Mouse (Mus musculus) neural tube, embryonic 13.5 days (tissue): Measurements from ENCODE around the gene Col15a1. TPM values are rescaled to one million over a fixed set of nuclear protein-coding genes. Genes with fewer than 3 reads are reported as not detected.

ENCODE experiments used
- ATAC-seq: fragments of 200-750 bp; cut with Nextera tagmentation; 2 replicates; pipeline ENCODE4 v1.8.0; 2017; ENCODE audit warnings: low read depth, mild to moderate bottlenecking, moderate TSS enrichment, moderate library complexity
- H3K27ac ChIP-seq: fragments of 300-500 bp; sonication (generic); replicated peaks from 2 replicates; pipeline ENCODE4 v1.5.1; 2015; ENCODE audit warnings: moderate library complexity, mild to moderate bottlenecking, inconsistent platforms
- H3K27me3 ChIP-seq: fragments of 300-500 bp; sonication (generic); 2 replicates; pipeline ENCODE4 v1.6.1; 2015; ENCODE audit warnings: mild to moderate bottlenecking, inconsistent platforms
- H3K36me3 ChIP-seq: fragments of 300-500 bp; sonication (generic); 2 replicates; pipeline ENCODE4 v1.6.1; 2015; ENCODE audit warnings: mild to moderate bottlenecking, inconsistent platforms
- H3K4me1 ChIP-seq: fragments of 300-500 bp; sonication (generic); replicated peaks from 2 replicates; pipeline ENCODE4 v1.6.1; 2015; ENCODE audit warnings: inconsistent platforms
- H3K4me2 ChIP-seq: fragments of 300-500 bp; sonication (generic); 2 replicates; pipeline ENCODE4 v1.6.1; 2015; ENCODE audit warnings: inconsistent platforms, mild to moderate bottlenecking, moderate library complexity
- H3K4me3 ChIP-seq: fragments of 300-500 bp; sonication (generic); 2 replicates; pipeline ENCODE4 v1.5.1; 2015; ENCODE audit warnings: mild to moderate bottlenecking, inconsistent platforms
- H3K9ac ChIP-seq: fragments of 300-500 bp; sonication (generic); 2 replicates; pipeline ENCODE4 v1.6.1; 2015; ENCODE audit warnings: moderate library complexity, mild to moderate bottlenecking, inconsistent platforms
- H3K9me3 ChIP-seq: fragments of 300-500 bp; sonication (generic); 2 replicates; pipeline ENCODE4 v1.6.1; 2016; ENCODE audit warnings: inconsistent platforms
- WGBS: fragments of 180-500 bp; shearing (Covaris S2); methylation state at CpG from one replicate; pipeline ENCODE4 v1.1.7; 2015; 5-methylcytosine and 5-hydroxymethylcytosine counted together
- polyA plus RNA-seq: library from polyadenylated mRNA; unstranded; fragments of >200 nt; fragmentation: Nextera tagmentation; extraction: Ambion mirVana; gene quantifications from 2 replicates; pipeline ENCODE4 v1.2.1, GENCODE M21; 2015

Gene Col15a1
- polyA plus RNA-seq, 1 experiment from 2014 or later: 5.2 TPM

DNA sequence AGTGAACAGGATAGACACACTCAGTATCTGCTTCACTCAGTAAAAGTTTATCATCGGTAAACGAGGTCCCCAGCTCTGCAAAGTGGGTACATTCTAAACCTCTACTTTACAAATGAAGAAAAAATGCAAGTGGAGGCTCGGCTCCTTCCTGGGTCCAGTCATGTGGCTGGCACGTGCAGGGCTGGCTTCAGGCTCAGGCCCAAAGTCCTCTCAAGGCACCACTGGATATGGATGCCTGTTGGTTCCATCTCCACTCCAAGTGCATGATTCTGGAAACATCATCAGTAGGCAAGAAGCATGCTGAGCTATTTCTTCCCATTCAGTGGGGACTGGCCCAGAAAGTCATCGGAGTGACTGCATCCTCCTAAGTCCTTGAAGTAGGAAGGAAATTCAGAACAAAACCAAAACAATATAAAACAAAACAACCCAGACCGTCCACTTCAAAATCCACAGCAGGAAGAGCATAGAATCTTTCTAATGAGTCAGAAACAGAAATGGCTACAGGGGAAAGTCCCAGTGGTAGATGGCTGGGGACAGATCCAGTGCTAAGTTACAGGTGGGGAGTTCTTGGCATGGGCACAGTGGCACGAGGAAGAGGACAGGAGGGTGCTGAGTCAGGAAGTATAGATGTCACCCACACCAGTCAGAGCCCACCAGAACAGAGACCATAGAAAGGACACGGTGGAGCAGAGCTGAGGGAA is 105.9 kb downstream of the Col15a1 start:
- no peak overlapping the region for H3K4me2 ChIP-seq
- WGBS: 90% methylated on average over 8 of the region's 8 CpGs
- no peak for ATAC-seq
- H3K4me3 ChIP-seq: no peak overlapping the region
- H3K4me1 ChIP-seq: 0 out of 2 replicates have a peak, but pooled peaks cover 5% of the 10 kb centered on the region
- no peak overlapping the region for H3K9ac ChIP-seq
- H3K9me3 ChIP-seq: no peaks in the 10 kb centered on the region
- H3K27me3 ChIP-seq: no peaks in the 10 kb centered on the region
- H3K27ac ChIP-seq: no peak overlapping the region
- H3K36me3 ChIP-seq: no peaks in the 10 kb centered on the region

DNA sequence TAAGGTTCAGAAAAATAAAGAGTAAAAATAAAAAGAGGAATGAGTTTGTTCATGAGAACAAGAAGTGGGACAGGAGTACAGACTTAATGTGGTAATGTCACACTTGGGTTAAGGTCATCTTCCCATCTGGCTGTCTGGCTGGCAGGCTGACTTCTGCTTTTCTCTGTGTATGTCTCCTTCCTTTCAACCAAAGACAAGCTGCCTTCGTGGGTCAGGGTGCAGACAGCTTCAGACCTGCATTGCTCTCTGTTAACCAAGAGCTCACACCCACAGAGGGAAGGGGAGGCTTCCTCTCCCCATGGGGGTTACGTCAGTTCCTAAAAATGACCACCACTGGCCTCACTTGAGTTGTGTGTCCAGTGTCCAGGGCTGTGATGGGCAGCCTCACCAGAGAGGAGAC is 107.5 kb downstream of the Col15a1 start:
- ATAC-seq: no peak
- Histone ChIP-seq H3K4me2 (no peak overlapping the region), H3K4me3 (no peak overlapping the region), H3K36me3 (no peaks in the 10 kb centered on the region), H3K4me1 (0 out of 2 replicates have a peak, but pooled peaks cover 5% of the 10 kb centered on the region), H3K27me3 (no peaks in the 10 kb centered on the region), H3K9me3 (no peaks in the 10 kb centered on the region), H3K27ac (no peak overlapping the region), H3K9ac (no peak overlapping the region)
- WGBS: 68% methylated on average over 2 of the region's 2 CpGs

DNA sequence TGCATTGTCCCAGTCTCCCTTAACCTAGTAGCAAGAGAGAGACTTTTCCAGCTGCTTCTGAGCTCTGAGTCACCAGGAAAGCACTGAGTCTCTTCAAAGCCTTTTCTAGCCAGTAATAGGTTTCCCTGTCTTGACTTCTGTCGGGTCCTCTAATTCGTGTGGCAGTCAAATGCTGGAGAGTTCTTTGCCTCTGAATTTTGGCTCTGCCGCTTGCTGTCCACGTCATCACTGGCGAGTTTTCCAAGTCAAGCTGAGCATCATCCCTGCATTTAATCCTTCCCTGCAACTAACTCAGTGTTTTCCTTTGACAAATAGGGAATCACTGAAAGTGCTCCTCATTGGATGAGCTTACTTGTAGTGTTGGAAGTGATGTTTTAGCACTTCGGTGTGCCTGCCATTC is 108.5 kb downstream of the Col15a1 start:
- Histone ChIP-seq H3K9me3 (no peaks in the 10 kb centered on the region), H3K9ac (no peak overlapping the region), H3K36me3 (no peaks in the 10 kb centered on the region), H3K4me2 (no peak overlapping the region), H3K27ac (no peak overlapping the region), H3K27me3 (no peaks in the 10 kb centered on the region), H3K4me3 (no peak overlapping the region), H3K4me1 (0 out of 2 replicates have a peak, but pooled peaks cover 5% of the 10 kb centered on the region)
- ATAC-seq: no peak
- WGBS: 85% methylated on average over 6 of the region's 6 CpGs

GRCm38 (mm10) chr4:47319561-47320321 is 111.8 kb downstream of the Col15a1 start:
- no peak overlapping the region for H3K9ac ChIP-seq
- H3K36me3 ChIP-seq: no peaks in the 10 kb centered on the region
- H3K4me1 ChIP-seq: 0 out of 2 replicates have a peak, but pooled peaks cover 3% of the 10 kb centered on the region
- no peak overlapping the region for H3K4me3 ChIP-seq
- no peak overlapping the region for H3K27ac ChIP-seq
- ATAC-seq: no peak
- H3K9me3 ChIP-seq: no peaks in the 10 kb centered on the region
- 86% methylated on average over 10 of the region's 10 CpGs for WGBS
- no peak overlapping the region for H3K4me2 ChIP-seq
- no peaks in the 10 kb centered on the region for H3K27me3 ChIP-seq

- H3K36me3 ChIP-seq: no peaks in the 10 kb centered on the region
- 82% methylated on average over 3 of the region's 3 CpGs for WGBS
- no peak overlapping the region for H3K27ac ChIP-seq
- H3K4me3 ChIP-seq: no peak overlapping the region
- no peaks in the 10 kb centered on the region for H3K9me3 ChIP-seq
- 0 out of 2 replicates have a peak, but pooled peaks cover 3% of the 10 kb centered on the region for H3K4me1 ChIP-seq
- no peak overlapping the region for H3K9ac ChIP-seq
- no peak overlapping the region for H3K4me2 ChIP-seq
- no peaks in the 10 kb centered on the region for H3K27me3 ChIP-seq
- ATAC-seq: no peak
Observed at GRCm38 (mm10) chr4:47322315-47322714, 114.4 kb downstream of the Col15a1 start.

DNA sequence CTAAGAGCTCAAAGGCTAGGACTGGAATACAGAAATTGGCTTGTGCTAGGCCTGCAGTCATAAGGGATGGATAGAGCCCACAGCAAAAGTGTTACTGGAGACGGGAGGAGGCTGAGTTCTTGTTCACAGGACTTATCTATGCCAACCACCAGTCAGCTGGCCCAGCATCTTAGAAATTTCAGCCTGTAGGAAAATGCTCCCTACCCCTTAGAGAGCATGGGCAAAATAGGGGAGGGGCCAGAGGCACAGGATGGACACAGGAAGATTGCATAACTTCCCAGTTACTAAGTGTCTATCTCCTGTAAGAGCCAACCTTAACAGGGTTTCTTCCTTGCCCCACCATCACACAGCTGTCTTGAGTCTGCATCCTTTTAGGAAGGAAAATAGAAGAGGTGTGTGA is 116.2 kb downstream of the Col15a1 start:
- no peak overlapping the region for H3K27ac ChIP-seq
- H3K27me3 ChIP-seq: no peaks in the 10 kb centered on the region
- WGBS: 45% methylated on average over 1 of the region's 1 CpGs
- no peak overlapping the region for H3K9ac ChIP-seq
- no peak for ATAC-seq
- no peaks in the 10 kb centered on the region for H3K36me3 ChIP-seq
- no peaks in the 10 kb centered on the region for H3K9me3 ChIP-seq
- H3K4me3 ChIP-seq: no peak overlapping the region
- H3K4me1 ChIP-seq: 0 out of 2 replicates have a peak, but pooled peaks cover 3% of the 10 kb centered on the region
- no peak overlapping the region for H3K4me2 ChIP-seq

DNA sequence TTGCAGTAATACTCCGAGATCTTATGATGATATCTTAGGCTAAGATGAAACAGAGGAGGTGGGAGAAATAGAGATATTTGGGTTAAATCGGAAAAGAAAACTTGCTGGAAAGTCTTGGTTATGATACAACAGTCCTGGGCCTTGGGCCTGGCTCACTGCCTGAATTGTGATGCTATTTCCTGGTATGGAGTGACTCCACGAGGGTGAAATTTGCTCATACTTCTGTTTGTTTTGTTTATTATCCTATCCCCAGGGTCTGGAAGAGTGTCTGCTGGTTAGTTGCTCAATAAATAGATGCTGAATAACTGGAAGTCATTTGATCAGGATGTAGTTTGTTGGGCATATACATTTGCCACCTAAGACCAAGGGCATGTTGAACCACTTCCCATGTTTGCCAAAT is 119.8 kb downstream of the Col15a1 start:
- Histone ChIP-seq H3K4me1 (0 out of 2 replicates have a peak, but pooled peaks cover 3% of the 10 kb centered on the region), H3K4me2 (no peak overlapping the region), H3K27me3 (no peaks in the 10 kb centered on the region; the same call in 1 of the 2 replicates), H3K36me3 (no peaks in the 10 kb centered on the region), H3K9me3 (no peaks in the 10 kb centered on the region), H3K9ac (no peak overlapping the region), H3K27ac (no peak overlapping the region), H3K4me3 (no peak overlapping the region)
- WGBS: 84% methylated on average over 3 of the region's 3 CpGs
- ATAC-seq: no peak

DNA sequence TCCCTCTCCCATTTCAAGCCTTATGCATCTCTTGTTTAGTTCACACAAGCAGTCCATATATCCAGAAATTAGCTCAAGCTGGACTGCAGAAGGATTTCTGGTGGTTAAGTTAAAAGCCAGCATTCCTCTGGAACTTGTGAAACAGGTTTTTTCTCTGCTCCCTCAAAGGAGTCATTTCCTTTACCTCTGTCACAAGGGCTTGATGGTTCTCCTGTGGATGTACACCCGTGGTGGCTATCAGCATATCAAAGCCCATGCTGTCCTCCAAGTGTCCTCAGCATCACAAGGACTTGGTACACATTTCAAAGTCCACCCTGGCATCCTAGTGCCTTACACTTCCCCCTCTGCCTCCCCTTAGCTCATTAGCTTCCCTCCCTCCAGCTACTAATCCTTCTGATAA is 121.3 kb downstream of the Col15a1 start:
- H3K4me1 ChIP-seq: no peaks in the 10 kb centered on the region
- H3K27ac ChIP-seq: no peak overlapping the region
- 5% methylated on average over 1 of the region's 1 CpGs for WGBS
- no peak overlapping the region for H3K4me3 ChIP-seq
- no peaks in the 10 kb centered on the region for H3K36me3 ChIP-seq
- H3K27me3 ChIP-seq: no peaks in the 10 kb centered on the region; the same call in 1 of the 2 replicates
- no peaks in the 10 kb centered on the region for H3K9me3 ChIP-seq
- no peak overlapping the region for H3K9ac ChIP-seq
- ATAC-seq: no peak
- no peak overlapping the region for H3K4me2 ChIP-seq

DNA sequence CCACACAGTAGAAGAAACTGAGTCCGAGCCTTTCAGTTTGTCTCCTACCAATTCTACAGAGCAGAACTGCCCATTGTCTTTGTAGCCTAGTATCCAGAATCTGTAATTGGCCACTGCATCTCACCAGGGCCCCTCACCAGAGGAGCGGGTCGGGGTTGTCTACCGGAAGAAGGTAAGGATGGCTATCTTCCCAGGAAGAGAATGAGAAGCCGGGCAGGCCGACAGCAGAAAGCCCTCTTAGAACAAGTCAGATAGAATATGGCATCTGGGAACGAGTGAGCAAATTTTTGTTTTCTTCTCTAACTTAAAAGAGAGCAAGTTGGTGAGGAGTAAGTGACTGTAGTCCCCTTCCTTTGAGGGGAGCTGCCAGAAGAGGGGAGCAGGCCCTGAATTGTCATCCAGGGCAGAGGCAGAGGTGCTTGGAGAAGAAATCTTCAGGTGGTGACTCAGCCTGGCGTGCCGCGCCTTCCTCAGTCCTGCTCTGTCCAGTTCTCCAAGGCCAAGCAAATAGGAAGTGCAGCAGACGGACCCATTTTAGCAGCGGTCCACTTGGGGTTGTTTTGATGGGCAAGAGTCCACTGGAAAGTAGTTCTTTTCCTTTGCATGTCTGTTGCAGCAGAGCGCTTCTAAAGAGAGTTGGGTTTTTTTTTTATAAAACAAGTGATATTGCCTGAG is 122.6 kb downstream of the Col15a1 start:
- no peaks in the 10 kb centered on the region; the same call in 1 of the 2 replicates for H3K27me3 ChIP-seq
- H3K9me3 ChIP-seq: no peaks in the 10 kb centered on the region
- no peaks in the 10 kb centered on the region for H3K4me1 ChIP-seq
- WGBS: 92% methylated on average over 13 of the region's 13 CpGs
- no peak overlapping the region for H3K4me2 ChIP-seq
- no peaks in the 10 kb centered on the region for H3K36me3 ChIP-seq
- no peak overlapping the region for H3K4me3 ChIP-seq
- H3K27ac ChIP-seq: no peak overlapping the region
- no peak overlapping the region for H3K9ac ChIP-seq
- ATAC-seq: no peak

GRCm38 (mm10) chr4:47332812-47333343 is 124.9 kb downstream of the Col15a1 start:
- Histone ChIP-seq H3K27me3 (no peaks in the 10 kb centered on the region; the same call in 1 of the 2 replicates), H3K27ac (no peak overlapping the region), H3K4me2 (no peak overlapping the region), H3K4me1 (no peaks in the 10 kb centered on the region), H3K9ac (no peak overlapping the region), H3K36me3 (no peaks in the 10 kb centered on the region), H3K4me3 (no peak overlapping the region), H3K9me3 (no peaks in the 10 kb centered on the region)
- ATAC-seq: no peak
- 79% methylated on average over 6 of the region's 6 CpGs for WGBS

GRCm38 (mm10) chr4:47333541-47333940 is 125.6 kb downstream of the Col15a1 start:
- Histone ChIP-seq H3K4me3 (no peak overlapping the region), H3K9me3 (no peaks in the 10 kb centered on the region), H3K4me2 (no peak overlapping the region), H3K27me3 (no peaks in the 10 kb centered on the region; the same call in 1 of the 2 replicates), H3K4me1 (no peaks in the 10 kb centered on the region), H3K36me3 (no peaks in the 10 kb centered on the region), H3K9ac (no peak overlapping the region), H3K27ac (no peak overlapping the region)
- no peak for ATAC-seq
- 94% methylated on average over 3 of the region's 3 CpGs for WGBS
